Mouse (Mus musculus): ENCODE measurements around the gene Tsc22d1. TPM values are rescaled to one million over a fixed set of nuclear protein-coding genes. Genes with fewer than 3 reads are reported as not detected.

Gene Tsc22d1
- polyA plus RNA-seq, 1 experiment from 2014 or later, result 908 TPM

DNA sequence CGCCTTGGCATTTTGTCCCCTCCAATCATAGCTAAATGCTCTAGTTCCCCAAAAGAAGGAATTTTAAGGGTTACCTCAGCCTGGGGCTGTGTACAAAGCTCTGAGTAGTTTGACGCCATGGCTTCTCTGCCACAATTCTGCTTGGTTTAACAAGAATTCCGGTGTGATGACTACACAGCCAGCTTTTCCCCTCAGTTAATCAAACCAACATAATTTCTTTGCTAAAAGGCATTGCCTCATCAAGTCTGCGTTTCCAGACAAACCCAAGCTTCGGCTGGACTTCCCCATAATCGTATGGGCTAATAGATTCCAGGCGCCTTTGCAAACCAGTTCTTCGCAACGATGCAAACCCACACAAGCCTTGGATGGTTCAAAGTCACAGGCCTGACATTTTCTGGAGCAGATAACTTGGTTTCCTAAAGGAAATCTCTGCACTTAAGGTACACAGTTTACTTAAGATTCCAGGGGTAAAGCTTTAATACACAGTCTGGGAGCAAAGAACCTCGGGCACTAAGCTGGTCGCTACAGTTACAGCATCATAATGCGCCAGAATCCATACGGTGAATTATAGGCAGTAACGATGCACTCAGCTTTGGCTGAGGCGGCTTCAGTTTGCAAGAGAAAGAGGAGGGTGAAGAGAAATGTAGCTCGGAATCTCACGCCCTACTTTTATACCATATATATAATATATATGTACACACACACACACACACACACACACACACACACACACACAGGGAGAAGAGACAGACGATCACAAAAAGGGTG, 140.7 kb downstream of the Tsc22d1 start:
- Histone ChIP-seq H3K4me3 (replicated peaks) (peak overlapping the region; percentile 70), H3K36me3 (no peaks in the 10 kb centered on the region), H3K9me3 (replicated peaks) (no peaks in the 10 kb centered on the region), H3K27ac (peak overlapping the region; percentile 86), H3K27me3 (no peaks in the 10 kb centered on the region), H3K4me1 (peaks cover 53% of the 10 kb centered on the region), H3K4me2 (peak overlapping the region; percentile 97), H3K9ac (peak overlapping the region; percentile 78; the same call in 1 of the 2 replicates)
- 58% methylated on average over 18 of the region's 18 CpGs for WGBS
- no peak for ATAC-seq (replicated peaks; ENCODE audit: low FRiP score)

DNA sequence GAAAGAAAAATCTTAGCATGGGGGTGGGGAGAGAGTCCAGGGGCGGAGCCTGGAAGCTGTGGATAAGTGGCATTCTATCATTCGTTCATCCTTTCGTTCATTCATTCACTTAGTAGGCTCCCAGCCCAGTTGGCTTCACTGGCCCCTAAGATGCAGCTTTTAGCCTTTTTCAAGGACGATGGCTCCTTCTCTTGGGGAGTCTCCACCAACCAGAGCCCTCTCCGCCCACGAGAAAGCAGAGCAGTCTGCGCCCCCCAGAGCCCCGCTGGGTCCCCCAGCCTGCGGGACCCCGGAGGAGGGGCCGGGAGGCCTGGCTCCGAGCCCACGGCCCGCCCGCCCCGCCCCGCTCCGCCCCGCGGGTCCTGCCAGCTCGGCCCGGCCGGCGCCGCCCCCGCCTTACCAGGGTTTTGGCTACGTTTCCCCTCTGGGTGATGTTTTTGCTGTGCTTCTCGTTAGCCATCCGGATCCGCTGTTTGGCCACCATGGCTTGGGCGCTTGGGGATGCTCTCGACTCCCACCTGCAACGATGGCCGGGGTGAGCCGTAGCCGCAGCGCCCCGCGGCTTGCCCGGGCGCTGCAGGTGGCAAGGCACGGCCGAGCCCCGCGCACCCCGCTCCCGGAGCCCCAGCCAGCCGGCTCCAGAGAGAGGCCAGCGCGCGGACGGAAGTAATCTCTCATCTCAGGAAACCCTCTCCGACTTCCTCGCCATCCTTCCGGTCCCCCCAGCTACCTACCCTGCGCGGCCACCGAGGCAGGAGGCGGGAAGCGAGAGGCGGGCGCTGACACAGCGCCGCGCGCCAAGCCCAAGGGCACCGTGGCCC, 141.5 kb downstream of the Tsc22d1 start:
- H3K4me3 ChIP-seq (replicated peaks), result peak overlapping the region; percentile 70
- H3K9ac ChIP-seq, result peak overlapping the region; percentile 78
- H3K27ac ChIP-seq, result peak overlapping the region; percentile 86
- peak overlapping the region; percentile 97 for H3K4me2 ChIP-seq
- H3K36me3 ChIP-seq, result no peaks in the 10 kb centered on the region
- no peaks in the 10 kb centered on the region for H3K27me3 ChIP-seq
- under 1% methylated on average over 67 of the region's 67 CpGs for WGBS
- H3K9me3 ChIP-seq (replicated peaks), result no peaks in the 10 kb centered on the region
- ATAC-seq (replicated peaks; ENCODE audit: low FRiP score), result peak; percentile 71
- H3K4me1 ChIP-seq, result peaks cover 54% of the 10 kb centered on the region

DNA sequence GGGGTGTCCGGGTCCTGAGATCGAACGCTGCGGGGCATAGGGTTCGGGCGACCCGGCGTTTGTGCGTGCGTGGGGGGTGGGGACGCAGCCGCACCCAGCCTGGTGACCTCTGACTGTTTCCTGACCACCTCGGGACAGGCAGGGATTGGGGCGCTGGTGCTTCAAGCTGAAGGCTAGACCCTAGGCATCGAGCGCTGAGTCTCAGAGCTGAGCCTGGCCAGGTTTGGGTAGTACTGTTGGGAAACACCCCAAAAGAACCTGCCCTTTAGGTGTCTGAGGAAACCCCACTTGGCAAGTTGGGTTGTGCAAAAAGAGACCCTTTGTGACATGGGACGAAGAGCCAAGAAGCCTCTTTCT, 142.1 kb downstream of the Tsc22d1 start, which contains the start of gene Serp2:
Serp2 (minus strand) TSS at position 38 of the 357 bp plus-strand sequence.
- 10% methylated on average over 17 of the region's 17 CpGs for WGBS
- Histone ChIP-seq H3K36me3 (no peaks in the 10 kb centered on the region), H3K4me1 (peaks cover 54% of the 10 kb centered on the region), H3K9me3 (replicated peaks) (no peaks in the 10 kb centered on the region), H3K27ac (peak within 1 kb of the TSS; percentile 86), H3K4me2 (peak within 1 kb of the TSS; percentile 97), H3K9ac (peak within 1 kb of the TSS; percentile 78), H3K4me3 (replicated peaks) (peak within 1 kb of the TSS; percentile 70), H3K27me3 (no peaks in the 10 kb centered on the region)
- no peak; the same call in 1 of the 2 replicates for ATAC-seq (replicated peaks; ENCODE audit: low FRiP score)

Other genes with a start within 250 kb of the Tsc22d1 start
- 10.3 and 11.1 TPM in 2 replicates for gene Serp2, start 141.9 kb downstream of the Tsc22d1 start, polyA plus RNA-seq (2015; fragmentation: Nextera tagmentation; extraction: Ambion mirVana)

Measured in kidney, embryonic 15.5 days (tissue).